Mouse (Mus musculus) forebrain, embryonic 14.5 days (tissue): Measurements from ENCODE around the gene Tdgf1. TPM values are rescaled to one million over a fixed set of nuclear protein-coding genes. Genes with fewer than 3 reads are reported as not detected.

Source experiments
- microRNA-seq: library from miRNA; unstranded; fragments of <30 nt; microRNA quantifications from one replicate; pipeline ENCODE4, GENCODE M21; 2016
- polyA plus RNA-seq: library from polyadenylated mRNA; unstranded; fragments of >200 nt; fragmentation: Nextera tagmentation; extraction: Ambion mirVana; gene quantifications from 2 replicates; pipeline ENCODE4 v1.2.1, GENCODE M21; 2014

Gene Tdgf1
- polyA plus RNA-seq, 1 experiment from 2014 or later, result not detected

Small RNA genes lying within 50 kb of the gene (microRNA-seq; reads per million reads assigned to microRNA genes)
- not detected for gene Gm24269

Other genes with a start within 250 kb of the Tdgf1 start
- gene Myl3, start 204.3 kb downstream of the Tdgf1 start, polyA plus RNA-seq, result 0.33 TPM in 1 of 2 replicates, not detected in the other
- gene Pth1r, start 199.0 kb downstream of the Tdgf1 start, polyA plus RNA-seq, result 4.0 and 4.7 TPM in 2 replicates
- not detected in 2 replicates for gene Prss42, start 148.0 kb downstream of the Tdgf1 start, polyA plus RNA-seq
- gene Prss44, start 132.2 kb downstream of the Tdgf1 start, polyA plus RNA-seq, result not detected in 2 replicates
- gene Prss43, start 119.5 kb downstream of the Tdgf1 start, polyA plus RNA-seq, result not detected in 2 replicates
- gene Prss45, start 111.6 kb downstream of the Tdgf1 start, polyA plus RNA-seq, result 0.38 TPM in 1 of 2 replicates, not detected in the other
- not detected in 2 replicates for gene Prss46, start 101.7 kb downstream of the Tdgf1 start, polyA plus RNA-seq
- not detected in 2 replicates for gene Prss50, start 88.2 kb downstream of the Tdgf1 start, polyA plus RNA-seq
- gene Als2cl, start 66.3 kb downstream of the Tdgf1 start, polyA plus RNA-seq, result 0.54 and 0.62 TPM in 2 replicates
- gene Tmie, start 66.0 kb downstream of the Tdgf1 start, polyA plus RNA-seq, result 0.30 and 0.40 TPM in 2 replicates
- not detected in 2 replicates for gene Fam240a, start 29.3 kb downstream of the Tdgf1 start, polyA plus RNA-seq
- gene Lrrc2, start 5.4 kb upstream of the Tdgf1 start, polyA plus RNA-seq, result 0.33 and 0.37 TPM in 2 replicates
- gene Rtp3, start 44.4 kb upstream of the Tdgf1 start, polyA plus RNA-seq, result not detected in 2 replicates
- 0.42 and 0.90 TPM in 2 replicates for gene Ltf, start 73.1 kb upstream of the Tdgf1 start, polyA plus RNA-seq
- 1.3 and 1.4 TPM in 2 replicates for gene Ccrl2, start 111.4 kb upstream of the Tdgf1 start, polyA plus RNA-seq
- 41.9 and 45.2 TPM in 2 replicates for gene Lrrfip2, start 171.4 kb upstream of the Tdgf1 start, polyA plus RNA-seq